Mouse (Mus musculus) forebrain, postnatal 0 days (tissue): ENCODE measurements around the gene Pnpt1. TPM values are rescaled to one million over a fixed set of nuclear protein-coding genes. Genes with fewer than 3 reads are reported as not detected.

Source experiments
- ATAC-seq: fragments of 200-750 bp; cut with Nextera tagmentation; 2 replicates; pipeline ENCODE4 v1.8.0; 2017; ENCODE audit warnings: mild to moderate bottlenecking, moderate library complexity
- DNase-seq: peaks from one replicate; pipeline ENCODE4 v3.0.0-alpha.2; 2015
- H3K27ac ChIP-seq: fragments of 300-500 bp; sonication (generic); 2 replicates; pipeline ENCODE4 v1.5.1; 2014; ENCODE audit warnings: low read depth, mild to moderate bottlenecking, antibody characterized with exemption, low read length, moderate library complexity, mixed read lengths
- H3K27me3 ChIP-seq: fragments of 300-500 bp; sonication (generic); 2 replicates; pipeline ENCODE4 v1.6.1; 2014; ENCODE audit warnings: mild to moderate bottlenecking, low read length, mixed read lengths; ENCODE audit not compliant: insufficient read depth
- H3K36me3 ChIP-seq: fragments of 300-500 bp; sonication (generic); 2 replicates; pipeline ENCODE4 v1.6.1; 2014; ENCODE audit warnings: mild to moderate bottlenecking, moderate library complexity; ENCODE audit not compliant: insufficient read depth
- H3K4me1 ChIP-seq: fragments of 300-500 bp; sonication (generic); 2 replicates; pipeline ENCODE4 v1.6.1; 2014; ENCODE audit warnings: antibody characterized with exemption; ENCODE audit not compliant: insufficient read depth
- H3K4me2 ChIP-seq: fragments of 300-500 bp; sonication (generic); 2 replicates; pipeline ENCODE4 v1.6.1; 2014; ENCODE audit warnings: low read depth, mild to moderate bottlenecking, moderate library complexity
- H3K4me3 ChIP-seq: fragments of 300-500 bp; sonication (generic); 2 replicates; pipeline ENCODE4 v1.5.1; 2014; ENCODE audit warnings: low read depth, low read length, mixed read lengths
- H3K9ac ChIP-seq: fragments of 300-500 bp; sonication (generic); 2 replicates; pipeline ENCODE4 v1.6.1; 2014; ENCODE audit warnings: mild to moderate bottlenecking
- H3K9me3 ChIP-seq: fragments of 300-500 bp; sonication (generic); 2 replicates; pipeline ENCODE4 v1.6.1; 2016; ENCODE audit warnings: low read length
- CTCF ChIP-seq: sonication (generic); IDR thresholded peaks from 2 replicates; pipeline ENCODE4 v1.5.1; 2016; ENCODE audit warnings: antibody characterized with exemption, control low read depth, low read depth
- WGBS: fragments of 180-500 bp; shearing (Covaris S2); extraction: QIAGEN DNeasy Blood & Tissue Kit; methylation state at CpG from one replicate; pipeline ENCODE4 v1.1.7; 2014; 5-methylcytosine and 5-hydroxymethylcytosine counted together
- polyA plus RNA-seq: library from polyadenylated mRNA; unstranded; fragments of >200 nt; fragmentation: Nextera tagmentation; extraction: Ambion mirVana; gene quantifications from 2 replicates; pipeline ENCODE4 v1.2.1, GENCODE M21; 2015
- total RNA-seq: library from RNA; depleted of rRNA; stranded (reverse); fragments of >200 nt; gene quantifications from 2 replicates; pipeline ENCODE4 v1.2.3, GENCODE M21; 2014; rRNA removed

Gene Pnpt1
- total and polyA plus RNA-seq, 2 experiments from 2014 or later: 19.6 to 28.1 TPM

DNA sequence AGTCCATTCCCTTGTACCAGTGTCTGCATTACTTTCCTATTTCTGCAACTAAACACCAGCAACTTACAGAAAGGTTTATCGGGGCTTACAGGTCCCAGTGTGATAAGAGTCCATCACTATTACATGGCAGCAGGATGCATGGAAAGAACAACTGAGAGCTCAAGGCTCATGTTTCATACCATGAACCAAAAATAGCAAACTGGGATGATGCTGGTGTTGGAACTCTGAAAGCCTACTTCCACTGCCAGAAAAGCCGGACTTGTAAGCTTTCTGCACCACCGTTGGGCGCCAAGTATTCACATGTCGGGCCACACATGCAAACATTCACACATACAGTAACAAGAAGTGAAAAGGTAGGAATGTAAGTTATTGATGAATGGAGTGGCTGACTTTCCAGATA, 51.2 kb downstream of the Pnpt1 start:
- no peak for TF ChIP-seq CTCF

GRCm38 (mm10) chr11:29188981-29189380, 58.4 kb downstream of the Pnpt1 start:
- no peak for DNase-seq
- TF ChIP-seq CTCF: no peak
- no peak for ATAC-seq
- Histone ChIP-seq H3K27ac (no peak overlapping the region), H3K9me3 (no peaks in the 10 kb centered on the region), H3K4me2 (no peak overlapping the region), H3K4me1 (no peaks in the 10 kb centered on the region), H3K27me3 (no peaks in the 10 kb centered on the region), H3K36me3 (peaks cover 36% of the 10 kb centered on the region), H3K4me3 (no peak overlapping the region), H3K9ac (no peak overlapping the region)
- WGBS: 91% methylated on average over 2 of the region's 2 CpGs

More for the DNA sequence above, 51.2 kb downstream of the Pnpt1 start:
- Histone ChIP-seq H3K36me3 (peaks cover 20% of the 10 kb centered on the region; the same call in 1 of the 2 replicates), H3K9ac (no peak overlapping the region), H3K4me1 (no peaks in the 10 kb centered on the region), H3K27ac (no peak overlapping the region), H3K27me3 (no peaks in the 10 kb centered on the region), H3K4me3 (no peak overlapping the region), H3K4me2 (no peak overlapping the region), H3K9me3 (no peaks in the 10 kb centered on the region)
- WGBS: 92% methylated on average over 5 of the region's 5 CpGs
- DNase-seq: no peak
- ATAC-seq: no peak

DNA sequence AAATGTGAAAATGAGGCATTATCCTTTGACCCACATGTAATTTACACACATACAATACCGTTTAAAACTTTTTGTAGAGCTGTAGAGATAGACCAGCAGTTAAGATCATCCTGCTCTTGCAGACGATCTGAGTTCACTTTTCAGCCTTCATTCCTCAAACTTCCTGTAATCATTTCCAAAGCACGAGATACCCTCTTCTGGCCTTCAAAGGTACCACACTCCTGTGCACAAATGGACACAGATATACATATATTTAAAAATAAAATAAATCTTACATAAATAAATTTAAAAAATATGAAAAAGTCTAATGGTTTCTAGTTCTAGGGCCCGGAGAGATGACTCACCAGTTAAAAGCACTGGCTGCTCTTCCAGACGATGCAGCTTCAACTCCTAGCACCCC, 73.1 kb downstream of the Pnpt1 start:
- DNase-seq (no peak), ATAC-seq (no peak)
- 80% methylated on average over 5 of the region's 5 CpGs for WGBS
- H3K27ac ChIP-seq: no peak overlapping the region
- no peaks in the 10 kb centered on the region for H3K27me3 ChIP-seq
- H3K4me3 ChIP-seq: no peak overlapping the region
- peaks cover 23% of the 10 kb centered on the region for H3K36me3 ChIP-seq
- no peaks in the 10 kb centered on the region for H3K9me3 ChIP-seq
- no peak overlapping the region for H3K4me2 ChIP-seq
- H3K9ac ChIP-seq: no peak overlapping the region
- H3K4me1 ChIP-seq: no peaks in the 10 kb centered on the region
- TF ChIP-seq CTCF: 0 out of 2 replicates have a peak, but pooled peaks have one; percentile 33

GRCm38 (mm10) chr11:29209774-29210173, 79.2 kb downstream of the Pnpt1 start:
- Histone ChIP-seq H3K27me3 (no peaks in the 10 kb centered on the region), H3K9me3 (no peaks in the 10 kb centered on the region), H3K4me1 (no peaks in the 10 kb centered on the region), H3K27ac (no peak overlapping the region), H3K4me2 (no peak overlapping the region), H3K9ac (no peak overlapping the region), H3K4me3 (no peak overlapping the region), H3K36me3 (peaks cover 23% of the 10 kb centered on the region)
- no peak for ATAC-seq
- TF ChIP-seq CTCF: no peak
- 86% methylated on average over 2 of the region's 2 CpGs for WGBS
- DNase-seq: no peak

Other genes with a start within 250 kb of the Pnpt1 start
- 52.5 and 57.6 TPM in 2 replicates for gene Ppp4r3b, start 42.1 kb downstream of the Pnpt1 start, total RNA-seq
- 47.5 and 56.8 TPM in 2 replicates for gene Ppp4r3b, start 42.1 kb downstream of the Pnpt1 start, polyA plus RNA-seq
- 91.5 and 96.6 TPM in 2 replicates for gene Cfap36, start 116.7 kb downstream of the Pnpt1 start, total RNA-seq
- gene Cfap36, start 116.7 kb downstream of the Pnpt1 start, polyA plus RNA-seq: 137 and 142 TPM in 2 replicates
- gene Ccdc88a, start 242.9 kb downstream of the Pnpt1 start, total RNA-seq: 105 and 135 TPM in 2 replicates
- 53.4 and 81.6 TPM in 2 replicates for gene Ccdc88a, start 242.9 kb downstream of the Pnpt1 start, polyA plus RNA-seq